Mouse (Mus musculus): ENCODE measurements around the gene Sf3a3.

- TF ChIP-seq CTCF (IDR thresholded peaks at IDR 0.05; ENCODE audit: borderline replicate concordance, extremely low read depth, insufficient read depth, insufficient read length) (no peak), POLR2A (IDR thresholded peaks at IDR 0.05; ENCODE audit: borderline replicate concordance, extremely low read depth, insufficient read depth, insufficient read length, poor library complexity, severe bottlenecking) (no peak)
Observed at GRCm38 (mm10) chr4:124683474-124683873, 31.1 kb upstream of the Sf3a3 start.

Data from brain, embryonic 14.5 days (tissue).